Mouse (Mus musculus) olfactory bulb, adult 2 months (tissue): ENCODE data around the gene Stfa2. TPM values are rescaled to one million over a fixed set of nuclear protein-coding genes. Genes with fewer than 3 reads are reported as not detected.
"Not testable (repeated sequence)": the region's sequence is repeated elsewhere in the genome, so short reads cannot be mapped to it uniquely, and the experiment has no call there.

Experiments used
- H3K27ac ChIP-seq: fragments of 200-500 bp; 2 replicates; pipeline ENCODE4 v1.5.1; 2012; ENCODE audit warnings: low read depth, low read length; ENCODE audit not compliant: insufficient read depth
- H3K4me1 ChIP-seq: fragments of 200-500 bp; 2 replicates; pipeline ENCODE4 v1.6.1; 2012; ENCODE audit warnings: low read length; ENCODE audit not compliant: control insufficient read depth, insufficient read depth
- H3K4me3 ChIP-seq: fragments of 200-500 bp; 2 replicates; pipeline ENCODE4 v1.5.1; 2012; ENCODE audit warnings: mild to moderate bottlenecking, low read depth, low read length, moderate library complexity; ENCODE audit not compliant: insufficient read depth
- CTCF ChIP-seq: fragments of 200-500 bp; IDR thresholded peaks from 2 replicates; pipeline ENCODE4 v1.5.1; 2012; ENCODE audit warnings: low read depth, mild to moderate bottlenecking, low read length, moderate library complexity; ENCODE audit not compliant: insufficient read depth
- POLR2A ChIP-seq: fragments of 200-500 bp; IDR thresholded peaks from 2 replicates; pipeline ENCODE4 v1.6.1; 2012; ENCODE audit warnings: mild to moderate bottlenecking, low read depth, low read length, moderate library complexity; ENCODE audit not compliant: insufficient read depth
- WGBS: fragments of 180-500 bp; shearing (Covaris S2); methylation state at CpG from one replicate; pipeline ENCODE4 v1.1.7; 2018; 5-methylcytosine and 5-hydroxymethylcytosine counted together
- polyA plus RNA-seq: library from polyadenylated mRNA; stranded (reverse); fragments of >200 nt; gene quantifications from 2 replicates; pipeline ENCODE4 v1.2.4, GENCODE M21; 2012; ENCODE audit warnings: low replicate concordance; ENCODE audit not compliant: missing spikeins, insufficient read depth, insufficient read length

Gene Stfa2
- polyA plus RNA-seq: not detected in 2 replicates

DNA sequence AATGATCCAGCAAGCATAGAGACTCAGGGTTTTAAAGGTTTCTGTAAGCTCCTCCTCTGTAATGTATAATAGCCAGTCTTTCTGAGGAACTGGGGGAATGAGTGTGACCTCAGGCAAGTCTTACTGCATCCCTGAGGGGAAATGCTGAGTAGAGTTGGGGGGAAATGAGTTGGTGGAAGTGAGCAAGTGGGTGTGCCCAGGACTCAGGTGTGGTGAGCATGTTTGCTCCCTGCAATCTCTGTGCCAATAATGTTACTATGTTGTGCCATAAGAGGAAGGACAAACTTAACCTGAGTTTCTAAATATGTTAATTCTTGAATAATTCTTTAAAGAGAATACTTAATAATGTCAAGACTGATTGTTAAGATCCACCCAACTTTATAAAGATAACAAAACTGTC lies at the start of gene Stfa2:
Gene Stfa2, minus strand, starts transcription at position 101 of the 400 bp plus-strand sequence.
- Histone ChIP-seq H3K27ac (no peak within 1 kb of the TSS), H3K4me3 (no peak within 1 kb of the TSS), H3K4me1 (no peaks in the 10 kb centered on the region)
- TF ChIP-seq CTCF: no peak

DNA sequence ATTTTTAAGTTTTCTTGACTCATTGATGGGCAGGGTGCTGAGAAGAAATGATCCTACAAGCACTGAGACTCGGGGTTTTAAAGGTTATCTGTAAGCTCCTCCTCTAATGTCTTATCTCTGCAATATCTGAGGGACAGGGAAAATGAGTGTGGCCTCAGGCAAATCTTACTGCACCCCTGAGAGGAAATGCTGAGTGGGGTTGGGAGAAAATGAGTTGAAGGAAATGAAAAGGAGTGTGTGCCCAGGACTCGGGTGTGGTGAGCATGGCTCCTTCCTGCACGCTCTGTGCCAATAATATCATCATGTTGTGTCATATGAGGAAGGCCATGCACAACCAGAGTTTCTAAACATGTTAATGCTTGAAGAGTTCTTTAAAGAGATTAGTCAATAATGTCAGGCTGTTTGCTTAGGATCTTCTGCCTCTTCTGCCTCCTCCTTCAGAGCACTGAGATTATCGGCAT lies 47.1 kb upstream of the Stfa2 start, which contains the start of gene Stfa3:
Gene Stfa3, minus strand, starts transcription at position 51 of the 461 bp plus-strand sequence.
- Histone ChIP-seq H3K4me3 (no peak within 1 kb of the TSS), H3K4me1 (no peaks in the 10 kb centered on the region)
- 85% methylated on average over 4 of the region's 4 CpGs for WGBS

DNA sequence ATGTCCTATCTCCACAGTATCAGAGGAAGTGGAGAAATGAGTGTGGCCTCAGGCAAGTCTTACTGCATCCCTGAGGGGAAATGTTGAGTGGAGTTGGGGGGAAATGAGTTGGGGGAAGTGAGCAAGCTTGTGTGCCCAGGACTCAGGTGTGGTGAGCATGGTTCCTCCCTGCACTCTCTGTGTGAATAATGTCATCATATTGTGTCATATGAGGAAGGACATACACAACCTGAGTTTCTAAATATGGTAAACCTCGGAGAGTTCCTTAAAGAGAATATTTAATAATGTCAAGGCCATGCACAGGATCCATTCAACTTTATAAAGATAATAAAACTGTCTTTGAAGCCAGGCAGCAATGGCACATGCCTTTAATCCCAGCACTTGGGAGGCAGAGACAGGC lies 12.7 kb upstream of the Stfa2 start:
- H3K27ac ChIP-seq, H3K4me1 ChIP-seq, H3K4me3 ChIP-seq: not testable (repeated sequence)
- 91% methylated on average over 1 of the region's 1 CpGs for WGBS

More for the DNA sequence above, 47.1 kb upstream of the Stfa2 start, which contains the start of gene Stfa3:
- H3K27ac ChIP-seq: no peak within 1 kb of the TSS
- no peak for TF ChIP-seq POLR2A
- TF ChIP-seq CTCF: no peak

DNA sequence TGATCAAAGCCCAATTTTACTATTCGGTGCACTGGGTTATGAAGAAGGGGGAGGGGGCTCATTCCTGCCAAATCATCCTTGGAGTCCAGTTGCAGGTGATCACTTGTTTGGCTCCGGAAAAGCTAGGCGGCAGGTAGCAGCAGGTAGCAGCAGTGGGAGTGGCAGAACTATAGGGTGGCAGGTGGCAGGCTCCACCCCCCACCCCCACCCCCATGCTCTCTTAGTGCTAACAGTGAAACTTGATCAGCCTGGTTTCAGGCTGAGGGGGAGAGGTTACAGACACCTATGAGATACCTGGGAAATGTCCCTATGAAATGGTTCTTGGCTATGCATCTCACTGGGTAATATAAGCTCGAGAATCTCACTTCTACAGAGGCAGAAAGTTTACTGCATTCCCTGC lies 19.2 kb downstream of the Stfa2 start:
- no peak overlapping the region for H3K27ac ChIP-seq
- TF ChIP-seq POLR2A (no peak), CTCF (no peak)
- H3K4me1 ChIP-seq: no peaks in the 10 kb centered on the region
- no peak overlapping the region for H3K4me3 ChIP-seq
- WGBS: 25% methylated on average over 4 of the region's 4 CpGs

DNA sequence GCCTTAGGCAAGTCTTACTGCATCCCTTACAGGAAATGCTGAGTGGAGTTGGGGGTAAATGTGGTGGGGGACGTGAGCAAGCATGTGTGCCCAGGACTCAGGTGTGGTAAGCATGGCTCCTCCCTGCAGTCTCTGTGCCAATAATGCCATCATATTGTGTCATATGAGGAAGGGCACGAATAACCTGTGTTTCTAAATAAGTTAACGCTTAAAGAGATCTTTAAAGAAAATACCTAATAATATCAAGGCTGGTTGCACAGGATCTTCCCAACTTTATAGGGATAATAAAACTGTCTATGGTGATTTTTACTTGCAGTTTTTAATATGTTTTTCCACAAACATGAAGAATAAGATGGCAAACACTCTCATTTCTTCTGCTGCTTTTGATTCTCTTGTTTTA lies 40.6 kb downstream of the Stfa2 start, which contains the start of gene BC100530:
Gene BC100530, minus strand, starts transcription at position 101 of the 400 bp plus-strand sequence.
- H3K4me1 ChIP-seq, H3K4me3 ChIP-seq, H3K27ac ChIP-seq: not testable (repeated sequence)
- WGBS: 93% methylated on average over 3 of the region's 3 CpGs

Other genes starting within 250 kb of the Stfa2 start
- gene Gm5483, start 224.2 kb downstream of the Stfa2 start, polyA plus RNA-seq: not detected in 2 replicates
- gene Gm5416, start 198.1 kb downstream of the Stfa2 start, polyA plus RNA-seq: not detected in 2 replicates
- gene 2010005H15Rik, start 187.0 kb downstream of the Stfa2 start, polyA plus RNA-seq: not detected in 2 replicates
- not detected in 2 replicates for gene Stfa1, start 131.5 kb downstream of the Stfa2 start, polyA plus RNA-seq
- gene BC117090, start 74.1 kb downstream of the Stfa2 start, polyA plus RNA-seq: not detected in 2 replicates
- gene BC100530, start 40.7 kb downstream of the Stfa2 start, polyA plus RNA-seq: not detected in 2 replicates
- not detected in 2 replicates for gene Stfa3, start 46.9 kb upstream of the Stfa2 start, polyA plus RNA-seq
- gene Casr, start 153.7 kb upstream of the Stfa2 start, polyA plus RNA-seq: not detected in 2 replicates